Mouse (Mus musculus): ENCODE measurements around the gene Rdh16f2.
A peak's percentile ranks its signal among the peaks of the same experiment; 100 is the strongest.
"Not testable (repeated sequence)": the region's sequence is repeated elsewhere in the genome, so short reads cannot be mapped to it uniquely, and the experiment has no call there.

The Rdh16f2 gene

DNA sequence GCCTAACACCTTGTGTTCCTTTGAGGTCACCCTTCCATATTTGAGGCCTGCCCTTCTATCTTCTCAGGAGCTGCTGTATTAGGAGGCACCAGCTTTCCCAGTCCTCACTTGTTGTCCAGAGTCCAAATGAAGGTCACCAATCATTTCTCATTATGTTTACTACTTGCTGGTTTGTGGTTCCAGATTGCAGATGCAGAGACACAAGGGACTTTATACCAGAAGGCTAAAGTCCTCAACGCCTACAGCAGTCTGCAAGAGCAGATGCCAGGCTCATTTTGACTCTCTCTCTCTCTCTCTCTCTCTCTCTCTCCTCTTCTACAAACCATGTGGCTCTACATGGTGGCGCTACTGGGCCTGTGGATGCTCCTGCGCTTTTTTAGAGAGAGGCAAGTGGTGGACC lies at the start of gene Rdh16f2:
Gene Rdh16f2 (plus strand): TSS at position 243 of the 400 bp plus-strand sequence.
- no peak for DNase-seq (ENCODE audit: extremely low read depth, insufficient read length, low spot score)

- DNase-seq (ENCODE audit: extremely low read depth, insufficient read length, low spot score) = not testable (repeated sequence)
Measured at GRCm38 (mm10) chr10:127817268-127817910, 48.9 kb upstream of the Rdh16f2 start.

- not testable (repeated sequence) for DNase-seq (ENCODE audit: extremely low read depth, insufficient read length, low spot score)
Measured at GRCm38 (mm10) chr10:127821806-127822205, 44.5 kb upstream of the Rdh16f2 start.

GRCm38 (mm10) chr10:127825386-127825785 lies 40.9 kb upstream of the Rdh16f2 start:
- peak; percentile 9 for DNase-seq (ENCODE audit: extremely low read depth, insufficient read length, low spot score)

DNA sequence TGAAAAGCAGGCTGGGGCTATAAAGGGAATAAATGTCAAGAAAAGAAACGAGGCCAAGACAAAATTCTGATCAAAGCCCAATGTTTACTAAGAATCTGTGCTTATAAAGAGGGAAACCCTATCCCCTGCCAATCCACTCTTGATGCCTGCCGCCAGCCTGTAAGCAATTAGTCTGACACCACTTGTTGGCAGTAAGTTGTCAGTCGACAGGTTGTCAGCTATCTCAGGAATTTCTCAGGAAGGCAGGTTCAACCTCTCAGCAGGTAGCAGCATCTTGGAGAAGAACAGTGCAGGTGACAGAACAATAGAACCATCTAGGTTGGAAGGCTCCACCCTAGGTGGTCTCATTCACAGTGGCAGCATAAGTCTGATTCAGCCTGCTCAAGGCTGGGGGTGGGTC lies 37.2 kb upstream of the Rdh16f2 start:
- DNase-seq (ENCODE audit: extremely low read depth, insufficient read length, low spot score) = no peak

- DNase-seq (ENCODE audit: extremely low read depth, insufficient read length, low spot score) = not testable (repeated sequence)
Measured at GRCm38 (mm10) chr10:127834186-127834585, 32.1 kb upstream of the Rdh16f2 start.

GRCm38 (mm10) chr10:127835292-127835691 lies 31.0 kb upstream of the Rdh16f2 start:
- DNase-seq (ENCODE audit: extremely low read depth, insufficient read length, low spot score) = no peak

DNA sequence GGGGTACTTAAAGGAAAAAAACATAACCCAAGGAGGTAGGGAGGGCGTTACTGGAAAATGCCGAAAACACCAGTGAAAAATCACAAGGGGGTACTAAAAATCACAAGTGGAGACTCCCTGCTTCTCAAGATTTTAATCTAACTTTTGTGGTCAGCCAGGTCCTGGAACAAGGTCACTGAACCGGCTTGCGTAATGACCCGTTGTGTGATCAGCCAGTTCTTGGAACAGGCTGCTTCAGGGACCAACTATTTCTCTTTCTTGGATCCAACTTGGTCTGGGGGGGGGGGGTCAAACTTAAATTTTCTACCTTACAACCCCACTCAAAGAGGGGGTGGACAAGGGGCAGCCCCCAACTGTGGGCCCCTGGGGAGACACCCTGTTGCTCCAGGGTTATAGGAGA lies 28.5 kb upstream of the Rdh16f2 start:
- DNase-seq (ENCODE audit: extremely low read depth, insufficient read length, low spot score) = not testable (repeated sequence)

GRCm38 (mm10) chr10:127838539-127838938 lies 27.7 kb upstream of the Rdh16f2 start:
- no peak for DNase-seq (ENCODE audit: extremely low read depth, insufficient read length, low spot score)

GRCm38 (mm10) chr10:127840776-127841175 lies 25.5 kb upstream of the Rdh16f2 start:
- DNase-seq (ENCODE audit: extremely low read depth, insufficient read length, low spot score) = no peak

GRCm38 (mm10) chr10:127845945-127846344 lies 20.3 kb upstream of the Rdh16f2 start:
- DNase-seq (ENCODE audit: extremely low read depth, insufficient read length, low spot score) = not testable (repeated sequence)

DNA sequence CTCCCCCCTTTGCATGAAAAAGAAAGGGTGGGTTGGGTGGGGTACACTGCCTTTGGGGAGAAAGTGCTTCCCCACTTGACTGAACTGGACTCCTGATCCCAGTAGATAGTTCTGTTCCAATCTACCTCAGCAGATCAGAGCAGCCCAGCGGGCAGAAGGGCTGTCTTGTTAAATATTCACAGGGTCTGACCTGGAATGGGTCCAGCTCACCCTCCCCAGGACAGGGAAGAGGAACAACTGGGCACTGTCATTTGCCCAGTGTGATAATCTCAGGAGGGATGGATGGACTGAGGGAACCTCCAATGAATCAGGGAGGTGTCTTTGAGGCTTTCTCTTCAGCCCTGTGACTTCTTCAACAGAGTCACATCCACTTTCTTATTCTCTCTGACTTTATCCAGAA lies 18.2 kb upstream of the Rdh16f2 start:
- DNase-seq (ENCODE audit: extremely low read depth, insufficient read length, low spot score) = no peak

DNA sequence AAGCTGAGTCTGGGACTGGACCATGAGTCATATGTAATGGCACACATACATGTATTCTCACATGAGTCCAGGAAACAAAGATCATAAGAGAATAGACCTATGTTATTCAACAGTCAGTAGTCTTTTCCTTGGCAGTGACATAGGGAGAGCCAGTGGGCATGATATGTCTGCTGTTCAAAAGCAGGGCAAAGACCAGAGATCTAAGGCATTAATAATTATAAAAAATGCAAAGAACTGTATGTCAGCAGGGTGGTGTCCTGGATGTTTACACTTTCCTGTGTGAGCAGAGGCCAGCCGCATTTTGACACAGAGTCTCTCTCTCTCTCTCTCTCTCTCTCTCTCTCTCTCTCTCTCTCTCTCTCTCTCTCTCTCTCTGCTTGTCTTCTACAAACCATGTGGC lies 16.6 kb upstream of the Rdh16f2 start, which contains the start of gene Rdh19:
Gene Rdh19 (plus strand): TSS at position 301 of the 400 bp plus-strand sequence.
- no peak for DNase-seq (ENCODE audit: extremely low read depth, insufficient read length, low spot score)

- DNase-seq (ENCODE audit: extremely low read depth, insufficient read length, low spot score) = no peak
Measured at GRCm38 (mm10) chr10:127856376-127856775, 9.9 kb upstream of the Rdh16f2 start.

DNA sequence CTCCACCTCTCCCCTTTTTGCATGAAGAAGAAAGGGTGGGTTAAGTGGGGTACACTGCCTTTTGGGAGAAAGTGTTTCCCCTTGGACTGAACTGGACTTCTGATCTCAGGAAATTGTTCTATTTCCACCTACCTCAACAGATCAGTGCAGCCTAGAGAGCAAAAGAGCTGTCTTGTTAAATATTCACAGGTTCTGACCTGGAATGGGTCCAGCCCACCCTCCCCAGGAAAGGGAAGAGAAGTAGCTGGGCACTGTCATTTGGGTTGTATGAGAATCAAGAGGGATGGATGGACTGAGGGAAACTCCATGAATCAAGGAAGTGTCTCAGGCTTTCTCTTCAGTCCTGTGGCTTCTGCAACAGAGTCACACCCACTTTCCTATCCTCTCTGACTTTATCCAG lies 1.3 kb upstream of the Rdh16f2 start:
- DNase-seq (ENCODE audit: extremely low read depth, insufficient read length, low spot score) = no peak

DNA sequence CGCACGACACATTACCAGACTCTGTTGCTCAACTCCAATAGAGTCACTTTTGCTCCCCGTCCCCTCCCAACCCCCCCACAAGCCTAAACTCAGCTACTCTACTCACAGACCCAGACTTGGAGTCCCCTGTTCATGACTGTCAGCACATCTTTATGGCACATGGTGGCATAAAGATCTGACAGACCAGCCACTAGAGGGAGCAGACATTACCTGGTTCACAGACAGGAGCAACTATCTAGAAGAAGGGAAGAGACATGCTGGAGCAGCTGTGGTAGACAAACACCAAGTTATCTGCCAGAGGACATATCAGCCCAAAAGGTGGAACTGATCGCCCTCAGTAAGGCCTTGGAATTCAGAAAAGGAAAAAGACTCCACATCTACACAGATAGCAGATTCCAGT lies 6.2 kb downstream of the Rdh16f2 start:
- DNase-seq (ENCODE audit: extremely low read depth, insufficient read length, low spot score) = no peak

- DNase-seq (ENCODE audit: extremely low read depth, insufficient read length, low spot score) = no peak
Measured at GRCm38 (mm10) chr10:127877681-127878080, 11.4 kb downstream of the Rdh16f2 start.

DNA sequence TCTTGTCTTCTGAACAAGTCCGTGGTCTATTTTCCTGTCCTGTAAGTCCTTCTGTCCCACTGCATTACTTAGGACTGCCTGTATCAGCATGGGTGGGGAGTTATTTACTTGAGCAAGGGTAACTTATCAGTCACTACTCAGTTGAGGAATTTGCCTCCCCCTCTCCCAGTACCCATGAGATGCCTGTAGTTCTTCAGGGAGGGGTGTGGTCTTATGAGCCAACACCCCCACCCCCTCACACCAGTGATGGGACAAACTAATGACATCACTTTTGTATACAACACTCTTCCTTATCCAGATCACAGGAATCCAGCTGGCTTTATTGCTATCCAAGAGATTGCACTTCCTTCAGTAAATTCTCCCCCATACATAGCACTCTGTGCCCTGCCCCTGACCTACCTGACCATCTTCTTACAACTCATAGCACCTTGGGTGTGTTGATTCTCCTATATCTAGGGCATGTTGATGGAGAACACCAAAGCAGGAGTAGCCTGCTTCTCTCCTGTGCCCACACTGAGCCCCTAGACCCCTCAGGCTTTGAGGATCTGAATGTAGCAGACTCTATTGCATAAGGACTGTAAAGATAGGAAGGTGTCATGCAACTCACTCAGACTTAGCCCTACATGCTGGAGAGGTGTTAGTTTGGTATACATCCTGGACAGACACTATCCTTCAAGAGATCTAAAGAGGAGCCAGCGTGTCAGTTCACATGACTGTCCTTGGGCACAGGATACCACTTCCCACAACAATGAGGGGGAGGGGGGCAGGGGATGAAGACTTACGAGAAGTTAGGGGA lies 12.2 kb downstream of the Rdh16f2 start:
- DNase-seq (ENCODE audit: extremely low read depth, insufficient read length, low spot score) = no peak

DNA sequence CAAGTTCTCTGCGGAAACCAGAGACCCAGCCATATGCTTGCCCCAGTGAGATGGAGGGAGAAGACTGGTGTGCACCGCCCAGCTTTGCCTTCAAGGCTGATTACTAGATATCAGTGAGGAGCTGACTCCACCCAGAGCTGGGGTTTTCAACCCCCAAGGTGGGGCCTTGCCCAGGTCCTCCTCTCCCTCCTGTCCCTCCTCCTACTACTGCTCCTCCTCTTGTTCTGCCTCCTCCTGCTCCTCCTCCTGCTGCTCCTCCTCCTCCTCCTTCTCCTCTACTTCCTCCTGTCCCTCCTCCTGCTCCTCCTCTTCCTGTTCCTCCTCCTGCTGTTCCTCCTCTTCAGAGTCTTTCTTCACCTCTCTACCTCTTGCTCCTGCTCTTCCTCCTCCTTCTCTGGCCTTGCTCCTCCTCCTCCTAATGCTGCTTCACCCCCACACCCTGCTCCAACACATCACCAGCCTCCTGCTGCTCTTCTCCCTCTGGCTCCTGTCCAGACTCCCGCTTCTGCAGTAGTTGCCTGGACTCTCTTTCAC lies 12.9 kb downstream of the Rdh16f2 start:
- peak; percentile 67 for DNase-seq (ENCODE audit: extremely low read depth, insufficient read length, low spot score)

GRCm38 (mm10) chr10:127881041-127881440 lies 14.8 kb downstream of the Rdh16f2 start:
- DNase-seq (ENCODE audit: extremely low read depth, insufficient read length, low spot score) = no peak

DNA sequence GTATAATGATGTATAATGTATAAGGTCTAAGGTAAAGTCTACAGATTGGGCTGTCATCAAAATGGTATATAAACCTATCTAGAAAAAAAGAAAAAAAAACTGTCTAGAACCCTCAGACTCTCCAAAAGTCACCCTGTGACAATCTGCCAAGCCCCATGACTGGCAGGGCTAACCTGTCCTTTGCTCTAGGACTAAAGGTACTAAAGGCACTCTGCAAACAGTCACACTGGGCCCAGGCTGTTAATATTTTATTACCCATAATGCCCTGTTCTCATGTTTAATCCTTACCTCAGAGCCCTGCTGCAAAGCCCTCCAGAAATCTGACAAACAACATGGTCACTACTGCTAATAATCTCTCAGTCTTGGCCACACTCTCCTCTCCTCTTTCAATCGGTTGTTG lies 20.3 kb downstream of the Rdh16f2 start:
- DNase-seq (ENCODE audit: extremely low read depth, insufficient read length, low spot score) = no peak

DNA sequence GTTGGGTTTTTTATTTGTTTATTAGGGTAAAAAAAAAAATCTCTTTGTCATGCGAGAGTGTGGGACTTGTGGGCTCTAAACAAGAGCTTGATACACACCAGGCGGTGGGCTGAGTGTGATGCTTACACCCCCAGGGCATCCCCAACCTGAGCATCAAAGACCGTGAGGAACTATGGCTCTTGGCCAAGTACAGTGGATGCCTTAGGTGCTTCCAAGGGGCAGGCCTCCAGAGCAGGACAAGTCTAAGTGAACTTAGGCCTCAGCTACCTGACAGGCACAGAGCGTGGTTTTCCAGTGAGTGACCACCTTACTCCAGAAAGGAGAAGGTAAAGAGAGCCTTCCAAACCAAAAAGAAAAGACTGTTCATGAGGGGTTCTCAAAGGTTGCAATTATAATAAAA lies 20.7 kb downstream of the Rdh16f2 start:
- DNase-seq (ENCODE audit: extremely low read depth, insufficient read length, low spot score) = no peak

Data from 3134 (cell line).